Mouse (Mus musculus) hindbrain, embryonic 14.5 days (tissue): Measurements from ENCODE around the gene Pklr. TPM values are rescaled to one million over a fixed set of nuclear protein-coding genes. Genes with fewer than 3 reads are reported as not detected.
A peak's percentile ranks its signal among the peaks of the same experiment; 100 is the strongest.

Experiments
- ATAC-seq: fragments of 200-750 bp; cut with Nextera tagmentation; 2 replicates; pipeline ENCODE4 v1.8.0; 2017; ENCODE audit warnings: moderate number of reproducible peaks, mild to moderate bottlenecking, moderate TSS enrichment, moderate library complexity; ENCODE audit not compliant: low FRiP score
- DNase-seq: peaks from one replicate; pipeline ENCODE4 v3.0.0-alpha.2; 2015; ENCODE audit warnings: low spot score
- H3K27ac ChIP-seq: fragments of 300-500 bp; sonication (generic); 2 replicates; pipeline ENCODE4 v1.5.1; 2014; ENCODE audit warnings: mild to moderate bottlenecking, moderate library complexity
- H3K27me3 ChIP-seq: fragments of 300-500 bp; sonication (generic); 2 replicates; pipeline ENCODE4 v1.6.1; 2014; ENCODE audit warnings: mild to moderate bottlenecking, low read length, mixed read lengths; ENCODE audit not compliant: control insufficient read depth, insufficient read depth
- H3K36me3 ChIP-seq: fragments of 300-500 bp; sonication (generic); replicated peaks from 2 replicates; pipeline ENCODE4 v1.6.1; 2014; ENCODE audit not compliant: control insufficient read depth, insufficient read depth
- H3K4me1 ChIP-seq: fragments of 300-500 bp; sonication (generic); replicated peaks from 2 replicates; pipeline ENCODE4 v1.6.1; 2014; ENCODE audit warnings: antibody characterized with exemption, low read length, mixed read lengths; ENCODE audit not compliant: control insufficient read depth, insufficient read depth
- H3K4me2 ChIP-seq: fragments of 300-500 bp; sonication (generic); replicated peaks from 2 replicates; pipeline ENCODE4 v1.6.1; 2014; ENCODE audit warnings: mild to moderate bottlenecking, moderate library complexity
- H3K4me3 ChIP-seq: fragments of 300-500 bp; sonication (generic); replicated peaks from 2 replicates; pipeline ENCODE4 v1.5.1; 2014; ENCODE audit warnings: mild to moderate bottlenecking, low read length
- H3K9ac ChIP-seq: fragments of 300-500 bp; sonication (generic); 2 replicates; pipeline ENCODE4 v1.6.1; 2014
- H3K9me3 ChIP-seq: fragments of 300-500 bp; sonication (generic); 2 replicates; pipeline ENCODE4 v1.6.1; 2016; ENCODE audit warnings: low read length; ENCODE audit not compliant: control insufficient read depth
- WGBS: fragments of 180-500 bp; shearing (Covaris S2); extraction: QIAGEN DNeasy Blood & Tissue Kit; methylation state at CpG from one replicate; pipeline ENCODE4 v1.1.7; 2014; 5-methylcytosine and 5-hydroxymethylcytosine counted together
- polyA plus RNA-seq: library from polyadenylated mRNA; unstranded; fragments of >200 nt; fragmentation: Nextera tagmentation; extraction: Ambion mirVana; gene quantifications from 2 replicates; pipeline ENCODE4 v1.2.1, GENCODE M21; 2014

The Pklr gene
- polyA plus RNA-seq, 1 experiment from 2014 or later, result 0.11 TPM

DNA sequence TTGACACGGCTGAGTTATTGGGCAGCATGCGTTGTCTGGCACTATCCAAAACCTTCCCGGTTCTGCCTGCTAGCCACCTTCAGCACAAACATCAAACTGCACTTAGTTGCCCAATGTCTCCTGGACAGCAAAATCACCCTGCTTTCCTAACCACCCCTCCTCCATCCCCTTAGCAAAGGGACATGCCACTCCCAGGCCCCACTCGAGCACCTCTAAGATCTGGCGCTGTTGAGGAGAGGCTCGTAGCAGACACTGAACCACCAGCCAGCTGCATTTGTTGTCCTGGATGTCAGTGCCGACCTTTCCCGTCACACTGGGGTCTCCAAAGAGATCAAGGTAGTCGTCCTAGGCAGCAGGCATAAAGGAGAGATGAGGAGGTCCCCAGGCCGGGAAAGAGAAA is 41.9 kb upstream of the Pklr start:
- H3K4me2 ChIP-seq, result peak overlapping the region; percentile 98; the same call in 1 of the 2 replicates
- peaks cover 57% of the 10 kb centered on the region for H3K36me3 ChIP-seq

GRCm38 (mm10) chr3:89100811-89101210 is 35.1 kb upstream of the Pklr start, which contains the start of gene Gm43738:
Gm43738 (minus strand) TSS chr3:89101099.
- Histone ChIP-seq H3K4me1 (peaks cover 16% of the 10 kb centered on the region), H3K9ac (peak within 1 kb of the TSS; percentile 65), H3K27ac (peak within 1 kb of the TSS; percentile 80), H3K4me3 (peak within 1 kb of the TSS; percentile 65), H3K4me2 (peak within 1 kb of the TSS; percentile 80), H3K9me3 (no peaks in the 10 kb centered on the region), H3K27me3 (no peaks in the 10 kb centered on the region), H3K36me3 (peaks cover 45% of the 10 kb centered on the region)
- 46% methylated on average over 7 of the region's 7 CpGs for WGBS
- no peak for DNase-seq
- no peak for ATAC-seq

More for the DNA sequence above, 41.9 kb upstream of the Pklr start:
- no peak overlapping the region for H3K9ac ChIP-seq
- H3K4me3 ChIP-seq, result no peak overlapping the region
- H3K27me3 ChIP-seq, result no peaks in the 10 kb centered on the region
- 90% methylated on average over 10 of the region's 10 CpGs for WGBS
- H3K27ac ChIP-seq, result no peak overlapping the region
- no peak for ATAC-seq
- H3K4me1 ChIP-seq, result peaks cover 31% of the 10 kb centered on the region
- no peak for DNase-seq
- no peaks in the 10 kb centered on the region for H3K9me3 ChIP-seq

GRCm38 (mm10) chr3:89101459-89101811 is 34.5 kb upstream of the Pklr start:
- no peaks in the 10 kb centered on the region for H3K9me3 ChIP-seq
- no peak for DNase-seq
- 0% methylated on average over 19 of the region's 19 CpGs for WGBS
- peak overlapping the region; percentile 65 for H3K9ac ChIP-seq
- peak overlapping the region; percentile 80 for H3K4me2 ChIP-seq
- ATAC-seq, result peak; percentile 36; the same call in 1 of the 2 replicates
- no peaks in the 10 kb centered on the region for H3K27me3 ChIP-seq
- peak overlapping the region; percentile 80 for H3K27ac ChIP-seq
- peak overlapping the region; percentile 65 for H3K4me3 ChIP-seq
- H3K36me3 ChIP-seq, result peaks cover 39% of the 10 kb centered on the region
- H3K4me1 ChIP-seq, result peaks cover 16% of the 10 kb centered on the region

GRCm38 (mm10) chr3:89101812-89102494 is 34.0 kb upstream of the Pklr start, which contains the start of gene Fdps:
Fdps (minus strand) TSS chr3:89101959.
- ATAC-seq, result peak; percentile 99
- Histone ChIP-seq H3K27me3 (no peaks in the 10 kb centered on the region), H3K4me3 (peak within 1 kb of the TSS; percentile 65), H3K9ac (peak within 1 kb of the TSS; percentile 65), H3K36me3 (peaks cover 34% of the 10 kb centered on the region), H3K4me1 (peaks cover 16% of the 10 kb centered on the region), H3K27ac (peak within 1 kb of the TSS; percentile 86), H3K4me2 (peak within 1 kb of the TSS; percentile 80), H3K9me3 (no peaks in the 10 kb centered on the region)
- peak; percentile 97 for DNase-seq
- under 1% methylated on average over 26 of the region's 26 CpGs for WGBS

DNA sequence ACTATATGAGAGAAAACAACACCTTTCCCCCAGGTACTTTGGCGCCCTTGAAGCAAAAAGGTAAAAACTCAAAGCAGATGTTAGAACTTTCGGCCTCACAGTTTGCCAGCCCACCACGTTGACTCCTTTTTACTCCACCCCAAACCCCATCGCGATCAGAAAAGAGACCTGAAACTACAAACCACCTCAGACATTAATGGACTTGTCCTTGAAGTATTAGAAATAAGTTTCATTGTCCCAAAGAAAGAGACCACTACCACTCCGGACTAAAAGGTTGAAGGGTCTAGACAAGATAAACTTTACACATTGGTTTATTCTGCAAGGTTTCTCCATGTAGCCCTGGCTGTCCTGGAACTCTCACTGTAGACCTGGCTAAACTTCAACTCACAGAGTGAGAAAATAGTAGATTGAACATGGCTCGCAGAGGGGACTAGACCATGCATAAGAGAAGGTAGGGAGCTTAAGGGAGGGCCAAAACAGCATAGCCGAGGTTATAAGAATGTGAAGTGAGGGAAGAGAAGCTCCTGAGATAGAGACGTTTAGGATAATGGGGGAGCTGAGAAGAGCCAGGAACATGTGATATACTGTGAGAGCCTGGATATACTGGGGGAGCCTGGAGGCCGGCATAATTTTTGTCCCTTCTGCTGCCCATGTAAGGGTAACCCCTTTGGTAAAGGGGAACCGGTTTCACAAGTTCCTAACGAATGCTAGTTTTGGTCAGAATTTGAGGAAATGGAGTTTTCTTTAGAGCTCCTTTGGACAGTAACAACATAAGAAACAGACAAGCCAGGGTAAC is 33.2 kb upstream of the Pklr start:
- peak overlapping the region; percentile 60 for H3K4me2 ChIP-seq
- ATAC-seq (no peak), DNase-seq (no peak)
- no peaks in the 10 kb centered on the region for H3K9me3 ChIP-seq
- peaks cover 26% of the 10 kb centered on the region for H3K36me3 ChIP-seq
- H3K27ac ChIP-seq, result peak overlapping the region; percentile 86
- 67% methylated on average over 12 of the region's 12 CpGs for WGBS
- peaks cover 16% of the 10 kb centered on the region for H3K4me1 ChIP-seq
- peak overlapping the region; percentile 65 for H3K4me3 ChIP-seq
- peak overlapping the region; percentile 51 for H3K9ac ChIP-seq
- no peaks in the 10 kb centered on the region for H3K27me3 ChIP-seq

DNA sequence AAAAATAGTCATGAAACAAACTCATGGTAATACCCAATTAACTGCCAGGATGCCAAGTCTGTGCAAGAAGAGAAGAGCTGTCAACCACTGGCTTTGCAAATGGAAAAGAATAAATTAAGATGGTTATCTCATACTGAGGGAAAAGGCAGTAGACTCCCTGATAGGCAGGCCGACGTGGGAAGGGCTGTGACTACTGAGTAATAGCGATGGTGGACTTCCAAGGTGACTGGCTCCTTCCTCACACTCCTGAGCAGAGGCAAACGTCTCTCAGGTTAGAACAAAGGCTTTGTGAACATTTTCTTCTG is 32.7 kb upstream of the Pklr start:
- no peak overlapping the region for H3K27ac ChIP-seq
- H3K4me3 ChIP-seq, result no peak overlapping the region
- H3K4me2 ChIP-seq, result no peak overlapping the region
- H3K9ac ChIP-seq, result no peak overlapping the region
- H3K9me3 ChIP-seq, result no peaks in the 10 kb centered on the region
- H3K27me3 ChIP-seq, result no peaks in the 10 kb centered on the region
- H3K4me1 ChIP-seq, result peaks cover 16% of the 10 kb centered on the region
- H3K36me3 ChIP-seq, result peaks cover 21% of the 10 kb centered on the region
- no peak for ATAC-seq
- 69% methylated on average over 4 of the region's 4 CpGs for WGBS
- DNase-seq, result no peak

DNA sequence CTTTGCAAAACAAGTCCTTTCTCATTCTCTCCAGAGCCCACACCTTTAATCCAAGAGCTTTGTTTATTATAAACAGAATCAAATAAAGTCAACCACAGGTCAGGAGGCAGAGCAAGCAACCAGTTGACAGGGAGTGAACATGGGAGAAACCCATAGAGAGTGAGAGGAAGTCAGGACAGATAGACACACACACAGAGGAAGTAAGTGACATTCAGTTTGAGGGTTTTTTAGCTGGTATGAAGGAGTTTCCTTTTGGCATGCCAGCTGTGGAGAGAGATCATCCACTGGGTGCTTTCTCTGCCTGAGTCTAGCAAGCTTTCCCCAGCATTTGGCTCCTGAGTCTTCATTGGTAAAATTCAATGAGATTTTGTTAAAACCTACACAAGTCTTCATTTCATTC is 29.1 kb upstream of the Pklr start:
- ATAC-seq (no peak), DNase-seq (no peak)
- H3K4me1 ChIP-seq, result no peaks in the 10 kb centered on the region; the same call in 1 of the 2 replicates
- H3K36me3 ChIP-seq, result no peaks in the 10 kb centered on the region
- H3K9ac ChIP-seq, result no peak overlapping the region
- no peak overlapping the region for H3K4me2 ChIP-seq
- H3K27me3 ChIP-seq, result no peaks in the 10 kb centered on the region
- no peaks in the 10 kb centered on the region for H3K9me3 ChIP-seq
- H3K27ac ChIP-seq, result no peak overlapping the region
- H3K4me3 ChIP-seq, result no peak overlapping the region

DNA sequence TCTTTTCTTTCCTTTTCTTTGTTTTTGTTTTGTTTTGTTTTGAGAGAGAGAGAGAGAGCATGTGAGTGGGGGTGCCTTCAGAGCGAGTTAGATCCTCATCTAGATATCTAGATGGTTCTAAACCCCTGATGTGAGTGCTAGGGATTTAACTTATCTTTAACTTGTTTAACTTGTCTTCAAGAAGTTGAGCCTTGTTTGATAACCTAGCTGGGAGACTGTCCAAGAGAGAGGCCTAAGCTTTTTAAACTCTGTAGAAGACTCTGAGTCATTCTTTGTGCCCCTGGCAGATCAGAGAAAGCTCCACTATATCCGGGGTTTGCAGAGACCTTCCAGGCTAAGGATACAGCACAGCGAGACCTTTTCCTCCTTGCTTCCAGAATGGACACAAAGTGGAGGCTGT is 28.4 kb upstream of the Pklr start:
- Histone ChIP-seq H3K4me3 (no peak overlapping the region), H3K27ac (no peak overlapping the region), H3K9ac (no peak overlapping the region), H3K36me3 (no peaks in the 10 kb centered on the region), H3K27me3 (no peaks in the 10 kb centered on the region), H3K9me3 (no peaks in the 10 kb centered on the region), H3K4me2 (no peak overlapping the region), H3K4me1 (no peaks in the 10 kb centered on the region; the same call in 1 of the 2 replicates)
- DNase-seq (no peak), ATAC-seq (no peak)
- 78% methylated on average over 3 of the region's 3 CpGs for WGBS

DNA sequence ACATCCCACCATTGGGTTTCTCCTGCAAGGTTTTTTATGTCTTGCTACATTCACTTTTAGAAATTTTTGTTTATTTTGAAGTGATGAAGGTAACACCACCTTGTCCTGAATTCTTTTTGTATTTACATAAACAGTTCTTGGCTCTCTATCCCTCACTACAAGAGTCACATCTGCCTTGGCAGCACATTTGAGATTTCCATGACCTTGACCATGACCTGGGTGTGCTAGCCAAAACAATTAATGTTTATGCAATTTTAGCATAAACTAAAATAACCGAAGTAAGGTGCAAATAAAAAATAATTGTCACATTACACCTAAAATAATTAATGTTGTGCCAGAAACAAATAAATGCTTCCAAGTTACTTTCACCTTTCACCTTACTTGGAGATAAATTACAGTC is 27.8 kb upstream of the Pklr start:
- DNase-seq (no peak), ATAC-seq (no peak)
- WGBS, result 79% methylated on average over 1 of the region's 1 CpGs
- Histone ChIP-seq H3K4me1 (no peaks in the 10 kb centered on the region), H3K36me3 (no peaks in the 10 kb centered on the region), H3K4me2 (no peak overlapping the region), H3K27me3 (no peaks in the 10 kb centered on the region), H3K27ac (no peak overlapping the region), H3K9me3 (no peaks in the 10 kb centered on the region), H3K9ac (no peak overlapping the region), H3K4me3 (no peak overlapping the region)
